Mouse (Mus musculus) splenic B cell, adult 2 months (primary cell): Measurements from ENCODE around the gene Csnk2a1.

ENCODE experiments used
- DNase-seq: peaks from one replicate; pipeline ENCODE4 v3.0.0-alpha.2; 2011; ENCODE audit warnings: low read depth, low spot score
- H3K27me3 ChIP-seq: 2 replicates; pipeline ENCODE4 v1.6.1; 2012; ENCODE audit warnings: mild to moderate bottlenecking, low read length, moderate library complexity, mixed read lengths; ENCODE audit not compliant: control insufficient read depth, poor library complexity, insufficient read depth, severe bottlenecking
- H3K36me3 ChIP-seq: 2 replicates; pipeline ENCODE4 v1.6.1; 2012; ENCODE audit warnings: mild to moderate bottlenecking, low read length, moderate library complexity, mixed read lengths; ENCODE audit not compliant: control insufficient read depth, poor library complexity, insufficient read depth, severe bottlenecking

Csnk2a1 gene

GRCm38 (mm10) chr2:152226248-152227050, at the start of gene Csnk2a1:
Csnk2a1 (plus strand) TSS chr2:152226839.
- Histone ChIP-seq H3K36me3 (no peaks in the 10 kb centered on the region), H3K27me3 (no peaks in the 10 kb centered on the region)
- DNase-seq = peak; percentile 91

- no peak for DNase-seq
- H3K27me3 ChIP-seq = no peaks in the 10 kb centered on the region
These were observed 49.4 kb upstream of the Csnk2a1 start for GRCm38 (mm10) chr2:152177162-152177805.

DNA sequence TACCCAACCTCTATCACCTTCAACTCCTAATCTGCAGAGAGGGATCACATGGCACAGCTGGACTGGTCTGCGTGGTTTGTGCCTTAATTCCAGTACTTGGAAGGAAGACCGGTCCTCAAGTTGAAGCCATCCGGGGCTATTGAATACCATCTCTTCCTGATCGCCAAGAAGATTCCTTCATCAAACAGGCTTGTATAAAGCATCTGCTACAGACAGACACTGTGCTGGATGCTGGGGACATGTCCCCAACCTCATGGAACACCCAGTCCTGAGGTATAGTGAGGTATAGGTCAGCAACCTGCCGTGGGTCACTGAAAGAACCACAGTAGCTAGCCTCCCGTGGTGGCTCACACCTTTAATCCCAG, 48.9 kb upstream of the Csnk2a1 start:
- H3K27me3 ChIP-seq = no peaks in the 10 kb centered on the region
- H3K36me3 ChIP-seq = no peaks in the 10 kb centered on the region
- DNase-seq = no peak

More at GRCm38 (mm10) chr2:152177162-152177805, 49.4 kb upstream of the Csnk2a1 start:
- no peaks in the 10 kb centered on the region for H3K36me3 ChIP-seq

DNA sequence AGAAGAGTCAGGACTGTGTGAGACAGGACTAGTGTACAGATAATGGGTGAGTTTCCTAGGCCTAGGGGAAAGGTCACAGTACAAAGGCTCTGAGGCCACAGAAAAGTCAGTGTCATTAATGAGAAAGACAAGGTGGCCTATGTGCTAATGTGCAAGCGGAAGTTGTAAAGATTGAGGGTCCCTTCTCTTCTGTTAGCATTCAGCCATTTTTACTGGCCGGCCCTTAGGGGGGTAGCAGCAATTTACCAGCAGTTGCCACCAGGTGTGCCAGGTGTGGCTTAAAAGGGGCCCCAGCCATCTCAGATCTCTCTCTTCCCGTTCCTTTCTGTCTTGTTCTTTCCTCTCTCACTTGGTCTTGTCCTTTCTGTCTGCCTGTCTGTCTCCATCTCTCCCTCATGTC, 48.3 kb upstream of the Csnk2a1 start:
- no peaks in the 10 kb centered on the region for H3K27me3 ChIP-seq
- no peak for DNase-seq
- H3K36me3 ChIP-seq = no peaks in the 10 kb centered on the region

GRCm38 (mm10) chr2:152179301-152179700, 47.3 kb upstream of the Csnk2a1 start:
- no peaks in the 10 kb centered on the region for H3K36me3 ChIP-seq
- no peak for DNase-seq
- H3K27me3 ChIP-seq = no peaks in the 10 kb centered on the region

- Histone ChIP-seq H3K27me3 (no peaks in the 10 kb centered on the region), H3K36me3 (no peaks in the 10 kb centered on the region)
- no peak for DNase-seq
These were observed 46.3 kb upstream of the Csnk2a1 start for GRCm38 (mm10) chr2:152180323-152180722.

- no peaks in the 10 kb centered on the region for H3K36me3 ChIP-seq
- H3K27me3 ChIP-seq = no peaks in the 10 kb centered on the region
- peak; percentile 42 for DNase-seq
These were observed 39.5 kb upstream of the Csnk2a1 start for GRCm38 (mm10) chr2:152187132-152187531.

DNA sequence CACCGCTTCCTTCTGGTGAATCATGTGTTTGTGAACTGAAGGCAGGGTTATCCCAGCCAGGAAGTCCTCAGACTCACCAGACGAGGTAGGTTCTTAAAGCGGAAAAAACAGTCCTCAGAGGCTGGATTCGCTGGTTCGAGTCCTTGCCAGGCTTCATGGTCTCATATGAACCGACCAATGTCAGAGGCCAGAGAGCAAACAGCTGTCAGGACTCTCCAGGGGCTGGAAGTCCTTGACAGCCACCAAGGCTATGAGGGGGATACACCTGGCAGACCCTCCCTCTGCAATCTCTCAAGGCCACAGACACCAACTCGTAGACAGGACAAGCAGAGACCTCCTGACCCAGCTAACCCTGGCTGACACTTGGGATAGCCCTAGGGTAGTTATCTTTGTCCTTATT, 37.4 kb upstream of the Csnk2a1 start:
- Histone ChIP-seq H3K27me3 (no peaks in the 10 kb centered on the region), H3K36me3 (no peaks in the 10 kb centered on the region)
- DNase-seq = no peak

GRCm38 (mm10) chr2:152189640-152190039, 37.0 kb upstream of the Csnk2a1 start:
- Histone ChIP-seq H3K36me3 (no peaks in the 10 kb centered on the region), H3K27me3 (no peaks in the 10 kb centered on the region)
- no peak for DNase-seq

DNA sequence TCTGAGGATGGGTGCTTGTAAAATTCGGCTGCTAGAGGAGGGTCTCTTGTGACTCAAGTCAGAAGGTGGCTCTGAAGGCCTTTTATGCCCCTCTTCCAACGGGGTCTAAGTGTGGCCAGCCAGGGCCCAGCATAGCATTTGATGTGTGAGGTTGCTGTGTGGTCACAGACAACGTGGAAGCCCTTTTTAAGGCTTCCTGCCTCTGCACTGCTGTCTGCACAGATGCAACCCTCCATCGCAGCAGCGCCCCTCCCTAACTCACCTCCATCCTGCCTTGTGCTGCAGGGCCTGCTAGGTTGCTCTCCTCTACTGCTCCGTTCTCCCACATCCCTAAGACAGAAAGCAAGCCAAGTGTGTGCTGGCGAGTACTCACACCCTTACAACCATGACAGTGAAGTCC, 36.5 kb upstream of the Csnk2a1 start:
- no peak for DNase-seq
- no peaks in the 10 kb centered on the region for H3K36me3 ChIP-seq
- H3K27me3 ChIP-seq = no peaks in the 10 kb centered on the region

GRCm38 (mm10) chr2:152192591-152193345, 33.9 kb upstream of the Csnk2a1 start:
- H3K27me3 ChIP-seq = no peaks in the 10 kb centered on the region
- no peak for DNase-seq
- no peaks in the 10 kb centered on the region for H3K36me3 ChIP-seq

DNA sequence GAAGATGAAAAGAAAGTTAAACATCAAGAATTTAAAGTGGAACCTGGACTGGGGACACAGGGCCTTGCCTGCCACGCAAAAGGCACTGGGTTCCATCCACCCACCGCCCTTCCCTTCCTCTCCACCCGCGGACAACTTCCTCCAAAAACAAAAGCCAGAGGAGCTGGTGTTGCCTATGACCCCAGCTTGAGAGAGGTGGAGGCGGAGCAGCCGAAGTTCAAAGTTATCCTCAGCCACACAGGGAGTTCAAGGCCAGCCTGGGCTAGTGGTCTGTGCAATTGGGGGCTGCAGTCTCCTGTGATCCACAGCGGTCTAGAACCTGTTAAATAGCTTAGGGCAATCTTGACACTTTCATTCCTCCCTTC, 33.3 kb upstream of the Csnk2a1 start:
- Histone ChIP-seq H3K36me3 (no peaks in the 10 kb centered on the region), H3K27me3 (no peaks in the 10 kb centered on the region)
- no peak for DNase-seq

DNA sequence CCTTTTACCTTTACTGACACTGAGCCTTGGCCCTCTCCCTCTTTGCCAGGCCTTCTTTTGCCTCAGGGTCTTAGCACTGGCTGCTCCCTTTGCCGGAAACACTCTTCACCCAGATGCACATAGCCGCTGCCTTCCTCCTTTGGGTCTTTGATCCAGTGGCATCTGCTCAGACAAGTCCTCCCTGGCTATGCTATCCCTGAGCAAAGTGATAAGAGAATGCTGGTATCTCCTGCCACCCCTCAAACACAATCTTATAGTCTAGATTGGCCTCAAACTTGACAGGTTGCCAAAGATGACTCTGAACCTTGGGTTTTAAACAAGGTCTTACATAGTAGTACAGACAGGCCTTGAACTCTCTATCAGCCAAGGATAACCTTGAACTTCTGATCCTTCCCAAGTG, 32.1 kb upstream of the Csnk2a1 start:
- H3K27me3 ChIP-seq = no peaks in the 10 kb centered on the region
- H3K36me3 ChIP-seq = no peaks in the 10 kb centered on the region
- no peak for DNase-seq

- H3K27me3 ChIP-seq = no peaks in the 10 kb centered on the region
- H3K36me3 ChIP-seq = no peaks in the 10 kb centered on the region
- no peak for DNase-seq
These were observed 29.7 kb upstream of the Csnk2a1 start for GRCm38 (mm10) chr2:152196896-152197295.

DNA sequence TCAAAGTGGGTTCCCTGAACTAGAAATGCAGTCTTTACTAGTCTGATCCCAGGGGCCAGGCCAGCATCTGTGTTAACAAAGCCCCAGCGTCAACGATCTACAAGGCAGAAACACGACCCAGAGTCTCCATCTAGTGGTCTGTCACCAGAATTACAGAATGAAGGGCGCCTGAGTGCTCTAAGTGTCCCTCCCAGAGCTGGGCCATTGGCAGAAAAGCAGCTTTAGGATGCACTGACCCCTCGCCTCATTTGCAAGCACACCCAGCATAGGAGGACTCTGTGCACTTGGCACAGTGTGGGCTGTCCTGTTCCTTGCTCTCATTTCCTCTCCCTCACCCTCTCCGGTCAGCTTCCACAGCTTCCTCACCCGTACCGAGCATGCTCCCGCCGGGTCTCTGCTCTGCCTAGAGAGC, 29.3 kb upstream of the Csnk2a1 start:
- DNase-seq = peak; percentile 79
- no peaks in the 10 kb centered on the region for H3K36me3 ChIP-seq
- no peaks in the 10 kb centered on the region for H3K27me3 ChIP-seq
